Mouse (Mus musculus): Measurements from ENCODE around the gene Slc39a9.

GRCm38 (mm10) chr12:80695004-80695403 lies 51.3 kb downstream of the Slc39a9 start:
- TF ChIP-seq CTCF (IDR thresholded peaks at IDR 0.05; ENCODE audit: low read depth, low read length) (no peak), GATA1 (IDR thresholded peaks at IDR 0.05; ENCODE audit: borderline replicate concordance, low read length) (no peak), POLR2AphosphoS5 (IDR thresholded peaks at IDR 0.05; ENCODE audit: insufficient replicate concordance, low read depth, low read length) (no peak), TAL1 (conservative IDR thresholded peaks at IDR 0.05; ENCODE audit: low read depth, low read length) (no peak), GATA2 (IDR thresholded peaks at IDR 0.05; ENCODE audit: borderline replicate concordance, low read depth, low read length) (no peak)
